Mouse (Mus musculus): Measurements from ENCODE around the gene Zbtb26. TPM values are rescaled to one million over a fixed set of nuclear protein-coding genes. Genes with fewer than 3 reads are reported as not detected.

Gene Zbtb26
- 3.5 and 5.7 TPM in 2 replicates for polyA plus RNA-seq (2012; rRNA removed; ENCODE audit: low replicate concordance)

GRCm38 (mm10) chr2:37442611-37443591 is at the start of gene Zbtb26, which contains the start of the genes Zbtb6 and Rabgap1:
Zbtb26 (minus strand) TSS chr2:37443135.
Zbtb6 (minus strand) TSS chr2:37443171.
Rabgap1 (plus strand) TSS chr2:37443279.

GRCm38 (mm10) chr2:37422306-37423304 is 20.3 kb downstream of the Zbtb26 start, which contains the start of gene Rc3h2:
Rc3h2 (minus strand) TSS chr2:37422903.

Other genes starting within 250 kb of the Zbtb26 start
- gene Olfr366, start 231.6 kb downstream of the Zbtb26 start, polyA plus RNA-seq (2012; rRNA removed; ENCODE audit: low replicate concordance), result not detected in 2 replicates
- not detected in 2 replicates for gene Olfr368, start 116.6 kb downstream of the Zbtb26 start, polyA plus RNA-seq (2012; rRNA removed; ENCODE audit: low replicate concordance)
- gene Pdcl, start 83.8 kb downstream of the Zbtb26 start, polyA plus RNA-seq (2012; rRNA removed; ENCODE audit: low replicate concordance), result 10.7 and 13.6 TPM in 2 replicates
- 6.6 and 11.3 TPM in 2 replicates for gene Rc3h2, start 20.2 kb downstream of the Zbtb26 start, polyA plus RNA-seq (2012; rRNA removed; ENCODE audit: low replicate concordance)
- 2.2 and 3.3 TPM in 2 replicates for gene Zbtb6, start within 50 bp of the Zbtb26 start, polyA plus RNA-seq (2012; rRNA removed; ENCODE audit: low replicate concordance)
- gene Rabgap1, start 144 bp upstream of the Zbtb26 start, polyA plus RNA-seq (2012; rRNA removed; ENCODE audit: low replicate concordance), result 12.8 and 16.5 TPM in 2 replicates
- gene Gpr21, start 73.2 kb upstream of the Zbtb26 start, polyA plus RNA-seq (2012; rRNA removed; ENCODE audit: low replicate concordance), result 0.31 and 0.46 TPM in 2 replicates

All from subcutaneous adipose tissue, adult 2 months (tissue).